Mouse (Mus musculus) myocyte (in vitro differentiated cells): ENCODE data around the gene Snai1. TPM values are rescaled to one million over a fixed set of nuclear protein-coding genes. Genes with fewer than 3 reads are reported as not detected.

Source experiments
- H3K27me3 ChIP-seq: one replicate; pipeline ENCODE4 v1.6.1; 2011; ENCODE audit not compliant: control insufficient read depth, insufficient read depth, insufficient read length
- H3K36me3 ChIP-seq: one replicate; pipeline ENCODE4 v1.6.1; 2011; ENCODE audit not compliant: control insufficient read depth, insufficient read depth
- H3K4me2 ChIP-seq: one replicate; pipeline ENCODE4 v1.6.1; 2011; ENCODE audit warnings: low read depth, control low read depth
- H3K4me3 ChIP-seq: one replicate; pipeline ENCODE4 v1.5.1; 2011; ENCODE audit warnings: mild to moderate bottlenecking, control low read depth, moderate library complexity
- H3K79me2 ChIP-seq: one replicate; pipeline ENCODE4 v1.6.1; 2011; ENCODE audit not compliant: control insufficient read depth, insufficient read depth
- H3ac ChIP-seq: one replicate; pipeline ENCODE4 v1.6.1; 2011; ENCODE audit not compliant: control insufficient read depth, insufficient read length
- CEBPB ChIP-seq: IDR thresholded peaks from 2 replicates; pipeline ENCODE4 v1.6.1; 2011; ENCODE audit warnings: mild to moderate bottlenecking, moderate library complexity; ENCODE audit not compliant: poor library complexity, insufficient read depth, severe bottlenecking
- E2F4 ChIP-seq: IDR thresholded peaks from one replicate; pipeline ENCODE4 v1.6.1; 2011; ENCODE audit warnings: mild to moderate bottlenecking, control low read depth, moderate library complexity; ENCODE audit not compliant: insufficient read depth
- MAX ChIP-seq: IDR thresholded peaks from one replicate; pipeline ENCODE4 v1.6.1; 2011; ENCODE audit warnings: low read depth, mild to moderate bottlenecking, control low read depth
- MYOD1 ChIP-seq, 3 experiments: IDR thresholded peaks; one replicate each; pipeline ENCODE4 v1.6.1; 2011; ENCODE audit warnings: control low read depth in 2 of 3, low read depth in 2 of 3, mild to moderate bottlenecking in 2 of 3, moderate library complexity in 1 of 3; ENCODE audit not compliant: insufficient read length in 2 of 3, control insufficient read depth in 1 of 3
- MYOG ChIP-seq, 3 experiments: IDR thresholded peaks; one replicate each; pipeline ENCODE4 v1.6.1; 2011; ENCODE audit warnings: control low read depth in 2 of 3, low read depth in 2 of 3, mild to moderate bottlenecking in 2 of 3; ENCODE audit not compliant: insufficient read length in 2 of 3, control insufficient read depth in 1 of 3, insufficient read depth in 1 of 3
- POLR2A ChIP-seq: IDR thresholded peaks from one replicate; pipeline ENCODE4 v1.6.1; 2011; ENCODE audit warnings: low read depth, mild to moderate bottlenecking, control low read depth, moderate library complexity; ENCODE audit not compliant: insufficient read length
- POLR2AphosphoS2 ChIP-seq: IDR thresholded peaks from one replicate; pipeline ENCODE4 v1.6.1; 2011; ENCODE audit warnings: low read depth, control low read depth; ENCODE audit not compliant: insufficient read length
- REST ChIP-seq: IDR thresholded peaks from one replicate; pipeline ENCODE4 v1.6.1; 2011; ENCODE audit warnings: mild to moderate bottlenecking, control low read depth, moderate library complexity; ENCODE audit not compliant: insufficient read depth, insufficient read length
- SRF ChIP-seq: IDR thresholded peaks from one replicate; pipeline ENCODE4 v1.6.1; 2011; ENCODE audit warnings: low read depth; ENCODE audit not compliant: control insufficient read depth, insufficient read length
- TCF12 ChIP-seq: IDR thresholded peaks from one replicate; pipeline ENCODE4 v1.6.1; 2011; ENCODE audit warnings: mild to moderate bottlenecking, control low read depth; ENCODE audit not compliant: poor library complexity, insufficient read depth, severe bottlenecking
- TCF3 ChIP-seq: IDR thresholded peaks from one replicate; pipeline ENCODE4 v1.6.1; 2011; ENCODE audit warnings: low read depth, control low read depth; ENCODE audit not compliant: insufficient read length
- USF1 ChIP-seq: IDR thresholded peaks from one replicate; pipeline ENCODE4 v1.6.1; 2011; ENCODE audit warnings: low read depth, mild to moderate bottlenecking, control low read depth, moderate library complexity
- polyA plus RNA-seq: library from polyadenylated mRNA; unstranded; fragments of >200 nt; fragmentation: generic; extraction: Trizol; gene quantifications from one replicate; pipeline ENCODE4 v1.2.1, GENCODE M21; 2012; ENCODE audit warnings: missing spikeins

The Snai1 gene
- polyA plus RNA-seq, 1 experiment: 48.5 TPM

DNA sequence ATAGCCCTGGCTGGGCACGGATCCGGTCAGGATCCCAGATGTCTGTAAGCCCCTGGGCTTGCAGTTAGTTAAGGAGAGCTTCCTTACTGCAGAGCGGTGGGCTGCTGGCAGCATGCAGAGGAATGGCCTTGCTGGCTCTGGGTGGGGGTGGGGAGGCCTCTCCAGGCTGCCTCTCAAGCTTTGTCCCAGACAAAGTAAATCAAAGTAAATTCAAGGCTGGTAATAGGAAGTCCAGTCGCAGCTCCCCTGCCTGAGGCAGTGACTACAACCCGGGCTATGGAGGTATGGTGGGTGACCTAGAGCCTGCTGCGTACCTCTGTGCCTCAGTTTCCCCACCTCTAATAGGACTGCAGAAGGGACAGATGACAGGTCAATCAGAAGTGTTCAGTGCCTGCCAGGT, 3.3 kb downstream of the Snai1 start:
- Histone ChIP-seq H3K79me2 (peaks cover 33% of the 10 kb centered on the region), H3ac (no peak overlapping the region), H3K4me3 (peak overlapping the region; percentile 59), H3K36me3 (no peaks in the 10 kb centered on the region), H3K27me3 (no peaks in the 10 kb centered on the region), H3K4me2 (peak overlapping the region; percentile 98)
- TF ChIP-seq E2F4 (no peak), POLR2A (no peak), REST (no peak), SRF (no peak), MAX (no peak), TCF12 (no peak), USF1 (no peak), MYOG (IDR thresholded peaks at IDR 0.05; ENCODE audit: control insufficient read depth in 1 of 3, insufficient read depth in 1 of 3, insufficient read length in 2 of 3, low read depth in 2 of 3) (no peak), TCF3 (no peak), CEBPB (no peak), POLR2AphosphoS2 (no peak), MYOD1 (IDR thresholded peaks at IDR 0.05; ENCODE audit: control insufficient read depth in 1 of 3, insufficient read length in 2 of 3, low read depth in 2 of 3) (no peak)

DNA sequence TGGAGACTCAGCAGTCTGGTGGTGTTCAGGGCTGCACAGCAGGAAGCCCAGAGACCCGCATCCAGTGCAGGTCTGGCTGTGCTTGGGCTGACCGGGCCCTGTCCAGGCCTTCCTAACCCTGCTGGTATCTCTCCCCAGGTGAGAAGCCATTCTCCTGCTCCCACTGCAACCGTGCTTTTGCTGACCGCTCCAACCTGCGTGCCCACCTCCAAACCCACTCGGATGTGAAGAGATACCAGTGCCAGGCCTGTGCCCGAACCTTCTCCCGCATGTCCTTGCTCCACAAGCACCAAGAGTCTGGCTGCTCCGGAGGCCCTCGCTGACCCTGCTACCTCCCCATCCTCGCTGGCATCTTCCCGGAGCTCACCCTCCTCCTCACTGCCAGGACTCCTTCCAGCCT, 3.8 kb downstream of the Snai1 start:
- TF ChIP-seq CEBPB: no peak
- no peak for TF ChIP-seq USF1
- TF ChIP-seq MYOG (IDR thresholded peaks at IDR 0.05; ENCODE audit: control insufficient read depth in 1 of 3, insufficient read depth in 1 of 3, insufficient read length in 2 of 3, low read depth in 2 of 3): no peak
- TF ChIP-seq SRF: no peak
- TF ChIP-seq E2F4: no peak
- TF ChIP-seq MYOD1 (IDR thresholded peaks at IDR 0.05; ENCODE audit: control insufficient read depth in 1 of 3, insufficient read length in 2 of 3, low read depth in 2 of 3): no peak
- no peak for TF ChIP-seq TCF12
- no peak for TF ChIP-seq MAX
- TF ChIP-seq POLR2AphosphoS2: no peak
- no peak for TF ChIP-seq REST
- TF ChIP-seq POLR2A: no peak
- no peak for TF ChIP-seq TCF3
- peak overlapping the region; percentile 59 for H3K4me3 ChIP-seq
- no peaks in the 10 kb centered on the region for H3K27me3 ChIP-seq
- peak overlapping the region; percentile 98 for H3K4me2 ChIP-seq
- no peak overlapping the region for H3ac ChIP-seq
- peaks cover 33% of the 10 kb centered on the region for H3K79me2 ChIP-seq
- no peaks in the 10 kb centered on the region for H3K36me3 ChIP-seq

DNA sequence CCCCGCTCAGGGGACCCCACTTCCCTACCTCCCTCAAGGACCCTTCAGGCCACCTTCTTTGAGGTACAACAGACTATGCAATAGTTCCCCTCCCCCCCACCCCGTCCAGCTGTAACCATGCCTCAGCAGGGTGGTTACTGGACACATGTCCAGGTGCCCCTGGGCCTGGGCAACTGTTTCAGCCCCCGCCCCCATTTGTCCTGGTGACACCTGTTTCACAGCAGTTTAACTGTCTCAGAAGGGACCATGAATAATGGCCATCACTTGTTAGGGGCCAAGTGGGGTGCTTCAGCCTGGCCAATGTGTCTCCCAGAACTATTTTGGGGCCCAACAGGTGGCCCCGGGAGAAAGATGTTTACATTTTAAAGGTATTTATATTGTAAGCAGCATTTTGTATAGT, 4.4 kb downstream of the Snai1 start:
- Histone ChIP-seq H3K36me3 (no peaks in the 10 kb centered on the region), H3K4me3 (peak overlapping the region; percentile 59)

GRCm38 (mm10) chr2:167543121-167544003, 5.4 kb downstream of the Snai1 start:
- H3K4me2 ChIP-seq: peak overlapping the region; percentile 98

More for the DNA sequence above, 4.4 kb downstream of the Snai1 start:
- TF ChIP-seq MAX: no peak
- peak; percentile 44 for TF ChIP-seq TCF3
- TF ChIP-seq MYOG (IDR thresholded peaks at IDR 0.05; ENCODE audit: control insufficient read depth in 1 of 3, insufficient read depth in 1 of 3, insufficient read length in 2 of 3, low read depth in 2 of 3): peak in 2 of 3 experiments; percentile 78 to 94
- peak; percentile 20 to 88 (median 63) for TF ChIP-seq MYOD1 (IDR thresholded peaks at IDR 0.05; ENCODE audit: control insufficient read depth in 1 of 3, insufficient read length in 2 of 3, low read depth in 2 of 3)
- peak; percentile 90 for TF ChIP-seq TCF12
- no peak for TF ChIP-seq E2F4
- no peak for TF ChIP-seq POLR2A
- TF ChIP-seq SRF: no peak
- no peak for TF ChIP-seq REST
- no peak for TF ChIP-seq POLR2AphosphoS2
- TF ChIP-seq USF1: no peak
- TF ChIP-seq CEBPB: no peak
- Histone ChIP-seq H3K27me3 (no peaks in the 10 kb centered on the region), H3K79me2 (peaks cover 33% of the 10 kb centered on the region), H3ac (no peak overlapping the region), H3K4me2 (peak overlapping the region; percentile 98)

More at GRCm38 (mm10) chr2:167543121-167544003, 5.4 kb downstream of the Snai1 start:
- H3K79me2 ChIP-seq: peaks cover 33% of the 10 kb centered on the region
- TF ChIP-seq MAX (no peak), TCF3 (no peak), SRF (no peak), TCF12 (no peak), USF1 (no peak), POLR2AphosphoS2 (peak; percentile 8), POLR2A (peak; percentile 37), MYOG (IDR thresholded peaks at IDR 0.05; ENCODE audit: control insufficient read depth in 1 of 3, insufficient read depth in 1 of 3, insufficient read length in 2 of 3, low read depth in 2 of 3) (no peak), REST (no peak), CEBPB (no peak)
- no peak overlapping the region for H3ac ChIP-seq
- no peaks in the 10 kb centered on the region for H3K27me3 ChIP-seq
- H3K4me3 ChIP-seq: peak overlapping the region; percentile 59
- no peaks in the 10 kb centered on the region for H3K36me3 ChIP-seq
